Mouse (Mus musculus) embryonic fibroblast, embryonic 13.5 days (primary cell): ENCODE measurements at regions not wholly inside any gene's neighbourhood (a gene's known extent, or its start where the extent isn't known, plus 50 kb on each side); places are given as distances from the start of the nearest gene placed in this dataset.

ENCODE experiments used
- CTCF ChIP-seq: IDR thresholded peaks from 2 replicates; pipeline ENCODE4 v1.5.1; 2011; ENCODE audit warnings: mild to moderate bottlenecking, control low read depth, low read length, moderate library complexity, borderline replicate concordance; ENCODE audit not compliant: insufficient read depth
- POLR2A ChIP-seq: IDR thresholded peaks from 2 replicates; pipeline ENCODE4 v1.6.1; 2011; ENCODE audit warnings: low read depth, mild to moderate bottlenecking, control low read depth, low read length, moderate library complexity

GRCm38 (mm10) chr12:15064351-15064750 is 752.4 kb downstream of the Trib2 start:
- TF ChIP-seq CTCF (no peak), POLR2A (no peak)
